Mouse (Mus musculus): ENCODE measurements around the gene Tbc1d4.

Gene Tbc1d4

GRCm38 (mm10) chr14:101596691-101597090 lies 12.3 kb downstream of the Tbc1d4 start:
- in situ Hi-C loops (cut with MboI, MseI), result no loop called here

GRCm38 (mm10) chr14:101595301-101596080 lies 13.5 kb downstream of the Tbc1d4 start:
- in situ Hi-C loops (cut with MboI, MseI), result no loop called here

- in situ Hi-C loops (cut with MboI, MseI), result no loop called here
Observed at GRCm38 (mm10) chr14:101594001-101594400, 15.0 kb downstream of the Tbc1d4 start.

- in situ Hi-C loops (cut with MboI, MseI), result no loop called here
Observed at GRCm38 (mm10) chr14:101593340-101593739, 15.7 kb downstream of the Tbc1d4 start.

- in situ Hi-C loops (cut with MboI, MseI), result no loop called here
Observed at GRCm38 (mm10) chr14:101591101-101591500, 17.9 kb downstream of the Tbc1d4 start.

GRCm38 (mm10) chr14:101588209-101588991 lies 20.6 kb downstream of the Tbc1d4 start:
- in situ Hi-C loops (cut with MboI, MseI), result loop anchor here (10.0 kb wide), 1 partner anchor 1596 kb away; no protein-coding TSS in a partner anchor

- in situ Hi-C loops (cut with MboI, MseI), result loop anchor here (10.0 kb wide), 1 partner anchor 1597 kb away; no protein-coding TSS in a partner anchor
Observed at GRCm38 (mm10) chr14:101587366-101588040, 21.5 kb downstream of the Tbc1d4 start.

GRCm38 (mm10) chr14:101586096-101586495 lies 22.9 kb downstream of the Tbc1d4 start:
- in situ Hi-C loops (cut with MboI, MseI), result loop anchor here (10.0 kb wide), 1 partner anchor 1599 kb away; no protein-coding TSS in a partner anchor

GRCm38 (mm10) chr14:101575651-101576050 lies 33.3 kb downstream of the Tbc1d4 start:
- in situ Hi-C loops (cut with MboI, MseI), result no loop called here

GRCm38 (mm10) chr14:101574536-101574935 lies 34.5 kb downstream of the Tbc1d4 start:
- in situ Hi-C loops (cut with MboI, MseI), result no loop called here

- in situ Hi-C loops (cut with MboI, MseI), result no loop called here
Observed at GRCm38 (mm10) chr14:101573107-101573614, 35.8 kb downstream of the Tbc1d4 start.

- in situ Hi-C loops (cut with MboI, MseI), result no loop called here
Observed at GRCm38 (mm10) chr14:101568828-101569227, 40.2 kb downstream of the Tbc1d4 start.

GRCm38 (mm10) chr14:101566717-101567116 lies 42.3 kb downstream of the Tbc1d4 start:
- in situ Hi-C loops (cut with MboI, MseI), result no loop called here

- in situ Hi-C loops (cut with MboI, MseI), result no loop called here
Observed at GRCm38 (mm10) chr14:101565661-101566060, 43.3 kb downstream of the Tbc1d4 start.

- in situ Hi-C loops (cut with MboI, MseI), result no loop called here
Observed at GRCm38 (mm10) chr14:101561251-101561701, 47.7 kb downstream of the Tbc1d4 start.

GRCm38 (mm10) chr14:101559446-101559845 lies 49.5 kb downstream of the Tbc1d4 start:
- in situ Hi-C loops (cut with MboI, MseI), result no loop called here

- in situ Hi-C loops (cut with MboI, MseI), result no loop called here
Observed at GRCm38 (mm10) chr14:101548885-101549573, 60.0 kb downstream of the Tbc1d4 start.

GRCm38 (mm10) chr14:101541863-101542262 lies 67.1 kb downstream of the Tbc1d4 start:
- in situ Hi-C loops (cut with MboI, MseI), result no loop called here

- in situ Hi-C loops (cut with MboI, MseI), result no loop called here
Observed at GRCm38 (mm10) chr14:101541141-101541540, 67.8 kb downstream of the Tbc1d4 start.

- in situ Hi-C loops (cut with MboI, MseI), result no loop called here
Observed at GRCm38 (mm10) chr14:101540466-101540865, 68.5 kb downstream of the Tbc1d4 start.

- in situ Hi-C loops (cut with MboI, MseI), result no loop called here
Observed at GRCm38 (mm10) chr14:101537906-101538305, 71.1 kb downstream of the Tbc1d4 start.

All from regulatory T cell (primary cell).